Mouse (Mus musculus): ENCODE data around the gene Tram1l1. TPM values are rescaled to one million over a fixed set of nuclear protein-coding genes. Genes with fewer than 3 reads are reported as not detected.
A peak's percentile ranks its signal among the peaks of the same experiment; 100 is the strongest.
"Not testable (repeated sequence)": the region's sequence is repeated elsewhere in the genome, so short reads cannot be mapped to it uniquely, and the experiment has no call there.

Gene Tram1l1
- polyA plus RNA-seq (2012; rRNA removed), result 0.10 and 0.19 TPM in 2 replicates

- no peak within 1 kb of the TSS for H3K27ac ChIP-seq (ENCODE audit: insufficient read depth, low read depth, low read length)
- peak within 1 kb of the TSS; percentile 58 for H3K4me3 ChIP-seq (ENCODE audit: low read depth, low read length)
- H3K4me1 ChIP-seq (ENCODE audit: control insufficient read depth, insufficient read depth, insufficient read length, low read length), result no peaks in the 10 kb centered on the region
- H3K36me3 ChIP-seq (ENCODE audit: control insufficient read depth, insufficient read depth, low read length), result no peaks in the 10 kb centered on the region
- no peak for TF ChIP-seq POLR2A (IDR thresholded peaks at IDR 0.05; ENCODE audit: low read depth, low read length)
- no peak for TF ChIP-seq CTCF (IDR thresholded peaks at IDR 0.05; ENCODE audit: extremely low read depth, insufficient read length, insufficient replicate concordance, low read depth, low read length)
- 4% methylated on average over 53 of the region's 53 CpGs for WGBS
- no peaks in the 10 kb centered on the region for H3K27me3 ChIP-seq (ENCODE audit: control insufficient read depth, insufficient read depth, low read length)
These were observed at the start of gene Tram1l1 for GRCm38 (mm10) chr3:124320821-124321576. Gene Tram1l1, plus strand, starts transcription at chr3:124320855.

GRCm38 (mm10) chr3:124271229-124271628 is 49.4 kb upstream of the Tram1l1 start:
- no peak for TF ChIP-seq CTCF (IDR thresholded peaks at IDR 0.05; ENCODE audit: extremely low read depth, insufficient read length, insufficient replicate concordance, low read depth, low read length)
- TF ChIP-seq POLR2A (IDR thresholded peaks at IDR 0.05; ENCODE audit: low read depth, low read length), result no peak
- Histone ChIP-seq H3K4me1 (ENCODE audit: control insufficient read depth, insufficient read depth, insufficient read length, low read length) (no peaks in the 10 kb centered on the region), H3K27ac (ENCODE audit: insufficient read depth, low read depth, low read length) (no peak overlapping the region), H3K4me3 (ENCODE audit: low read depth, low read length) (no peak overlapping the region), H3K27me3 (ENCODE audit: control insufficient read depth, insufficient read depth, low read length) (no peaks in the 10 kb centered on the region), H3K36me3 (ENCODE audit: control insufficient read depth, insufficient read depth, low read length) (no peaks in the 10 kb centered on the region)
- WGBS, result 81% methylated on average over 4 of the region's 4 CpGs

GRCm38 (mm10) chr3:124271668-124272067 is 49.0 kb upstream of the Tram1l1 start:
- Histone ChIP-seq H3K4me1 (ENCODE audit: control insufficient read depth, insufficient read depth, insufficient read length, low read length) (no peaks in the 10 kb centered on the region), H3K27ac (ENCODE audit: insufficient read depth, low read depth, low read length) (no peak overlapping the region), H3K36me3 (ENCODE audit: control insufficient read depth, insufficient read depth, low read length) (no peaks in the 10 kb centered on the region), H3K27me3 (ENCODE audit: control insufficient read depth, insufficient read depth, low read length) (no peaks in the 10 kb centered on the region), H3K4me3 (ENCODE audit: low read depth, low read length) (no peak overlapping the region)
- TF ChIP-seq CTCF (IDR thresholded peaks at IDR 0.05; ENCODE audit: extremely low read depth, insufficient read length, insufficient replicate concordance, low read depth, low read length) (no peak), POLR2A (IDR thresholded peaks at IDR 0.05; ENCODE audit: low read depth, low read length) (no peak)
- WGBS, result 80% methylated on average over 3 of the region's 3 CpGs

GRCm38 (mm10) chr3:124272465-124273089 is 48.1 kb upstream of the Tram1l1 start:
- H3K4me1 ChIP-seq (ENCODE audit: control insufficient read depth, insufficient read depth, insufficient read length, low read length), result no peaks in the 10 kb centered on the region
- no peaks in the 10 kb centered on the region for H3K27me3 ChIP-seq (ENCODE audit: control insufficient read depth, insufficient read depth, low read length)
- WGBS, result 52% methylated on average over 2 of the region's 2 CpGs
- H3K4me3 ChIP-seq (ENCODE audit: low read depth, low read length), result no peak overlapping the region
- H3K27ac ChIP-seq (ENCODE audit: insufficient read depth, low read depth, low read length), result no peak overlapping the region
- no peak for TF ChIP-seq POLR2A (IDR thresholded peaks at IDR 0.05; ENCODE audit: low read depth, low read length)
- TF ChIP-seq CTCF (IDR thresholded peaks at IDR 0.05; ENCODE audit: extremely low read depth, insufficient read length, insufficient replicate concordance, low read depth, low read length), result no peak
- H3K36me3 ChIP-seq (ENCODE audit: control insufficient read depth, insufficient read depth, low read length), result no peaks in the 10 kb centered on the region

- H3K27ac ChIP-seq (ENCODE audit: insufficient read depth, low read depth, low read length); H3K4me3 ChIP-seq (ENCODE audit: low read depth, low read length); H3K4me1 ChIP-seq (ENCODE audit: control insufficient read depth, insufficient read depth, insufficient read length, low read length); H3K27me3 ChIP-seq (ENCODE audit: control insufficient read depth, insufficient read depth, low read length); H3K36me3 ChIP-seq (ENCODE audit: control insufficient read depth, insufficient read depth, low read length): not testable (repeated sequence)
- WGBS, result 13% methylated on average over 13 of the region's 13 CpGs
- peak; percentile 58; the same call in 1 of the 2 replicates for TF ChIP-seq CTCF (IDR thresholded peaks at IDR 0.05; ENCODE audit: extremely low read depth, insufficient read length, insufficient replicate concordance, low read depth, low read length)
These were observed 45.6 kb upstream of the Tram1l1 start for GRCm38 (mm10) chr3:124274928-124275609.

GRCm38 (mm10) chr3:124288936-124289335 is 31.7 kb upstream of the Tram1l1 start:
- H3K4me1 ChIP-seq (ENCODE audit: control insufficient read depth, insufficient read depth, insufficient read length, low read length); H3K27ac ChIP-seq (ENCODE audit: insufficient read depth, low read depth, low read length); H3K4me3 ChIP-seq (ENCODE audit: low read depth, low read length); H3K27me3 ChIP-seq (ENCODE audit: control insufficient read depth, insufficient read depth, low read length); H3K36me3 ChIP-seq (ENCODE audit: control insufficient read depth, insufficient read depth, low read length): not testable (repeated sequence)
- 36% methylated on average over 7 of the region's 7 CpGs for WGBS

- Histone ChIP-seq H3K36me3 (ENCODE audit: control insufficient read depth, insufficient read depth, low read length) (no peaks in the 10 kb centered on the region), H3K27ac (ENCODE audit: insufficient read depth, low read depth, low read length) (no peak overlapping the region), H3K4me1 (ENCODE audit: control insufficient read depth, insufficient read depth, insufficient read length, low read length) (no peaks in the 10 kb centered on the region), H3K27me3 (ENCODE audit: control insufficient read depth, insufficient read depth, low read length) (no peaks in the 10 kb centered on the region), H3K4me3 (ENCODE audit: low read depth, low read length) (no peak overlapping the region)
- TF ChIP-seq POLR2A (IDR thresholded peaks at IDR 0.05; ENCODE audit: low read depth, low read length) (no peak), CTCF (IDR thresholded peaks at IDR 0.05; ENCODE audit: extremely low read depth, insufficient read length, insufficient replicate concordance, low read depth, low read length) (no peak)
- WGBS, result 64% methylated on average over 4 of the region's 4 CpGs
These were observed 1.4 kb upstream of the Tram1l1 start for GRCm38 (mm10) chr3:124319254-124319653.

Data from small intestine, adult 2 months (tissue).